Mouse (Mus musculus) left cerebral cortex, postnatal 36 days (tissue): Measurements from ENCODE around the gene Abcc4. TPM values are rescaled to one million over a fixed set of nuclear protein-coding genes. Genes with fewer than 3 reads are reported as not detected.
A peak's percentile ranks its signal among the peaks of the same experiment; 100 is the strongest.

Experiments used
- DNase-seq, 2 experiments: peaks; one replicate each; pipeline ENCODE4 v3.0.0; 2021 to 2022; ENCODE audit warnings: low spot score in 2 of 2, mixed read lengths in 1 of 2
- intact Hi-C: fragments of 180-260 bp; cut with DNase I; formaldehyde crosslinking; loops from one replicate; pipeline ENCODE4 v1.15.1; 2025
- total RNA-seq, 2 experiments: library from RNA; stranded (reverse); gene quantifications; 2 replicates each; pipeline ENCODE4 v1.2.3; 2021

Gene Abcc4
- 10 to 100 TPM in 1 of 2 experiments, 1 to 10 TPM in 1; 8.4 to 13.6 TPM for total RNA-seq

DNA sequence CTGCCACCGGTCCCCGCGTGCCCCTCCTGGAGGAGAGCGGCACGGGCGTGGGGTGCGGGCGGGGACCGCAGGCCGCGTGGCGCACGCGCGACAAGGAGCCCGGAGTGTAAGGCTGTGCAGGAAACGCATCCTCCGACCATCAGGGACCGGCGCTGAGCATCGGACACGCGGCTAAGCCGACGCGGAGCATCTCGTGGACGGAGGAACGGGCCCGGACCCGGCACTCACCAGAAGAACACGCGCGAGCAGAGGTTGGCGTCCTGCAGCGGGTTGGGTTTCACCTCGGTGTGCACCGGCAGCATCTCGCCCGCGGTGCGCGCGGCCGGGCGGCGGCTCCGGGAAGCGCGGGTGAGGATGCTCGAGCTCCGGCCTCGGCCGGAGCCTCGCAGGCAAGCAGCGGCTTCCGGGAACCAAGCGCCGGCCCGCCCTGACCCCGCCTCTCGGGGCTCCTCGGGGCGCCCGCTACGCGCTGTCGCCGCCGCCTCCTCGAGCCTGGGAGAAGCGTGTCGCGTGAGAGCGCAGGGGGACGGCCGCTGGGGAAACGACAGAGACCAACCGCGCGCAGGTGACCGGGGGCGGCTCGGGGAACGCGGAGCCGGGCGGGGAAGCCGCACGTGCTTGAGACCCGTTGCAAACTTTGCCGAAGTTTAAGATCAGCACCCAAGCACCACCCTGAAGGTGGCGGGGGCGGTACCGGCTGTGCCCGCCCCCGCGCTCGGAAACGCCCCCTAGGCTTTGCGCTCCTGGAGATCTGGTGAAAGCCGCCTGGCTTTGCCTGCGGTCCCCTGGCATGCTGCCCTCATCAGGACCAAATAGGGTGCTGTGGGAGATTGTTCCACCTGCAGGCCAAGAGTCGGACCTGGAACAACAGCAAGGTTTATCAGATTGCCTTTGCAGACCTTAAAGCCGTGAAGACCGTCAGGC is at the start of gene Abcc4:
Abcc4 (minus strand) TSS at position 412 of the 924 bp plus-strand sequence.
- intact Hi-C loops, result loop anchor here (5.0 kb wide), 1 partner anchor 61 kb away; no protein-coding TSS in a partner anchor
- peak; percentile 74 to 78 for DNase-seq

DNA sequence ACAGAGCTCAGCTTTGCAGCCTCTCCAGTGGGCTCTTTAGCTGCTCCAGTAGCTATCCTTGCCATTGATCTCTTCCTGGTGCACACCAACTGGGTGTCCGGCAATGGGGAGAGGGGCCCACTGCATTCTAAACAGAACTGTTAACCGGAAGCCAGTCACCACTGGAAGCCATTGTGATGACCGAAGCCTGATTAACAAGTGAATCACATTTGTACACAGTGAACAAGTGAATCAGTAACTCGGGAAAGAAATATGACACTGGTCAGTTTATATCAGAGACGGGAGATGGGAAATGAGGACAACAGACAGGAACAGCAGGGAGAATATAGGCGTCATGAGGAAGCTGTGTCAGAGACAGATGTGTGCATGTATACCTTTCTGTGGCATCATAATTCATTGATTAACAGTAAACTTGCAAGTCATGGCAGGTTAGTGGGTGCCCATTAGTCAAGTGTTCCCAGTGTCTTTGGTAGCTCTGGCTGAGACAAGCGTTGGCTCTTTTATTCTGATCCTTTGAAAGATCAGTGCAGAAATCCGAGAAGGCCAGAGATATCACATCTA is 45.3 kb upstream of the Abcc4 start:
- no peak for DNase-seq
- intact Hi-C loops, result no loop called here

DNA sequence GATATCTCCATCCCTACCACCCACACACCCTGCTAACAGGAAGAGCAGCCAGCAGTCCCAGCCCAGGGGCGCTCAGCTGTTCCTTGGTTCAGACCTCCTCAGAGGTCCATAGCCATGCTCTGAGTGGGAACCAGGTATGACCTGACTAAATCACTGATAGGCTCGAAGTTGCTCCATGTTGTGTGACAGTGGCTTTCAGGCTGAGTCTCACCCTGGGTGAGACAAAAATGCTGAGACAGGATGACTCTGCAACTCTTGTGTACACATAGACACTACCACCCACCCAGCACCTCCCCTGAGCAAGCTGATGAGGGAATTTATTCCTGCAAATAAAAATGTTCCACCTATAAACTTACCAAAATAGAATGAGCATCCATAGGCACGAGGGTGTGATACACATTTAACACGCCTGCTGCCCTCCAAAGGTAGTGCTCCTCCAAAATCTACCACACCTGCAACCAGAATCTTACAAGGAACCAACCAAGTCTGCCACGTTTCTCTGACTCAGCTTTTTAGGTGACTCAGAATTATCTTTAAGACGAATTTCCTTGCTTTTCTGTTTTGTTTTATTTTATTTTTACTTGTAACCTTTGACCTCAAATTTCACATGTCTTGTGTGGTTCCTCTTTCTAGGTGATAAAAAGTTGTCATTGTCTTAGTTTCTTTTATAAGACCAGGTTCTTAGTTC is 44.6 kb upstream of the Abcc4 start:
- peak; percentile 41 to 47 for DNase-seq
- intact Hi-C loops, result no loop called here

DNA sequence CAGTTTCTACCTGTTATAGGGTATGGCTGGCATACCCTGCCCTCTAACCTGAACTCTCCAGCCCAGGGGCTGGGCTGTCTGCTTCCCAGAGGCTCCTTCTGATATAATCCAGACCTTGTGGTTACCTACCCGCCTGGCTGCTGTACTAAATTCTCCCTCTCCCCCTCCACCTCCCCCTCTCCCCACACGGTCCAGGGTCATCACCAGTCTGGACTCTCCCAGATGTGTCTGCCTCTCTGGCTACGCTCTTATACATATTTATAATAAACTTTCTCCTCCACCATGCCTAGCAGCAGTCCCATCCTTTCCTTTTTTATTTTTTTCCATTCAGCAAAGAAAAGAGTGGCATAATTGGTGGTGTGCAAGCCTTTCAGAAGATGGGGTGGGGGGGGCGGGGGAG is 43.7 kb upstream of the Abcc4 start:
- intact Hi-C loops, result no loop called here
- DNase-seq, result no peak

DNA sequence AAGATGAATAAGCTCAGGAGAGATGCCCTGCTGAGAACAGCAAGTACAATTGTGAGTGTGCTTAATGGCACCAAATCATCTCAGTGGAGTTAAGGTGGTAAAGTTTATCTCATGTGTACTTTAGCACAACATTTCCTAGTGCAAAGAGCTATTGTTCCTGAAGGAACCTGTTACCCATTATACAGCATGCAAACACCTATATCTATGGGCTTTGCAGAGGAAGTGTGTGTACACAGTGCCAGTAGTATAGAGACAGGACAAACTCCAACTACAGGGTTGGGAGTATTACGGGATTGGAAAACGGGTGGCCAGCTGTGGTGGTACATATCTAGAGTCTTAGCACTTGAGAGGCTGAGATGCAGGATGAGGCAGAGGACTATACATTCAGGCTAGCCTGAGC is 43.0 kb upstream of the Abcc4 start:
- DNase-seq, result no peak
- intact Hi-C loops, result no loop called here

DNA sequence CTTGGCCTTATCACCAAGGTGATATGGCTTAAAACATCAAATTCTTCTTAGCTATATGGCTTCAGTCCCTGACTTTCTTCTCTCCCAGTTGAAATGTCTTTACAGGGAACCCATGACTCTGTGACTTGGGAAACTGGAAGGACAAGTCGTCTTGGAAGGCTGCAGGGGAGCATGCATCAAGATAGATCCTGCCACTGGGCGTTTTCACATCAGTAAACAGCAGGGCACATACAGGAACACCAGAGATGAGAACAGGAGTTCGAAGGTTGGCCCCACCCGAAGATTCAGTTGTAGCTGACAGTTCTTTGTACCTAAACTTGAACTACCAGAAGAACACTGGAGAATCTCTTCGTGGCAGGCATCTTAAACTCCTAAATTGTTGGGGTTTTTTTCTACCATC is 36.8 kb upstream of the Abcc4 start:
- DNase-seq, result no peak
- intact Hi-C loops, result no loop called here

DNA sequence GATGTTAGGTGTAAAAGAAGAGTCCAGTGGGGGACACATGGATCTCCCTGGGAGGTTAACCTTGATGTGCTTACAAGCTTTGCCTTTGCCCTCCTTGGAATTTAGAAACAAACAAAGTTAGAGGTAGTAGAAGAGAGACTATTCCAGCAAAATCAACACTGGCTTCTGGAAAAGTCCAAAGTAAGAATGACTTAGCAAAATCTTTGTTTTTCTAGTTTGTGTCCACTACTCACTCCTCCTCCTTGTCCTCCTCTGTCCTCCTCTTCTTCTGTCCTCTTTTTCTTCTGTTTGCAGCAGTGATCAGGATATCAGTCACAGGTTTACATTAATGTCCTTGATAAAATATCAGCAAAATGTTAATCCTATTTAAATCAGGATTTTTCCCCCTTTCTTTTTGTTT is 35.8 kb upstream of the Abcc4 start:
- no peak for DNase-seq
- intact Hi-C loops, result no loop called here

DNA sequence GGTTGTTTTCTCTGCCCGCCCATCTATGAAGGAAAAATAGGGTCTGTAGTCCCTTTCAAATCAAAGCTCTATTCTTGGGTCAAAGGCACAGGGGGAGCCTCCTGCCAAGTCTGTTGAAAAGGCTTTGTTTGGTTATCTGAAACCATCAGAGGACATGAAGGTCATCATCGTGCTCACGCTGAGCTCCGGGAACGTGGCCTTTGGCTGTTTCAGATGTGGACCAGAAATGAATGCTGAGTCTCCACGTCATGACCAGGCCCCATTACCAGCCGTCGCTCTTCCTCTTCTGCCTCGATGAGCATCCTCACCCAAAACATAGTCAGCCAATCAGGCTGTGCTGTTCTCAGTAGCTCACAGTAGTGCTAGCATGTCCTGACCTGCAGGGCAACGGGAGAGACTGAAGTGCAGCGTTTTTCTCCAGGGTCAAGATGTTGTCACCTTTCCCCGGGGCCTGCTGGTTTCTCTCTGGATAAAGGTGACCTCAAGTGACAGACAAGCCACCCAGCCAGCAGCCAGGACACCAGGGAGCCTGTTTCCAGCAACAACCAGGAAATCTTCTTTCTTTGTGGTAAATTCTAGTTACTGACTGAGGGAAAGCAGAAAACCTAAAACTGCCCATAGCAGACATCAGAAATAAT is 31.4 kb upstream of the Abcc4 start:
- intact Hi-C loops, result no loop called here
- DNase-seq, result no peak

DNA sequence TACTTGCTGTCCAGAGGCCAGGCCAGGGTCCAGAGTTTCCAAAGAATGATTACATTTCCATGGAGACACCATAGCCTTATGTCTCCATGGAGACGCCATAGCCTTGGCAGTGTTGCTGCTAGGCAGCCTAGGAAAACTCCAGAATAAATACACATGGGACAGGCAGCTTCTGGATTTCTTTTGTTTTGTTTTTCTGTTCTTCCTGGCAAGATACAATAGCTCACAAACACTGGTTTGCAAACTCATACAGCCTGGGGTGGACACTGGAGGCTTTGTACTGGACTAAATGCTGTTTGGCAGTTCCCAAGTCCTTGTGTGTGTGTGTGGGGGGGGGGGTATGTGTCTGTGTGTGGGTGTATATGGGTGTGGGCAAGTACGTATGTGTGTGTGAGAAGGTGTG is 29.1 kb upstream of the Abcc4 start:
- DNase-seq, result no peak
- intact Hi-C loops, result no loop called here

DNA sequence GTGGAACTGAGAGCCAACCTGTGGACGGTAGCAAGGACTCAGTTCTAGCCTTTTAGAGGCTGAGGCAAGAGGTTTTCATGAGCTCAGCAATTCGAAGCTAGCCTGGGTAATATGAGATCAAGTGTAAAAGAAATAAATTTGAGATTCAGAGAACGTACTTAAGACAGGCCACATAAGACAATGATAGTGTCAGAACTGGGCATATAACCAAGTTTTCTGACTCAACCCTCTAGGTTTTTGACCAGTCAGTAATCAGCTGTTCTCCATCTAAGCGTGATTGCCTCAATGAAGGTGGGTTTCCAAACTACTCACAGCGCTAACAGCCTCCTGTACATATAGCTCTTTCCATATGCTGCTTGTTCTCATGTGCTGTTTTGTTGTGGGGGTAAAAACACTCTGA is 27.1 kb upstream of the Abcc4 start:
- intact Hi-C loops, result no loop called here
- DNase-seq, result no peak

DNA sequence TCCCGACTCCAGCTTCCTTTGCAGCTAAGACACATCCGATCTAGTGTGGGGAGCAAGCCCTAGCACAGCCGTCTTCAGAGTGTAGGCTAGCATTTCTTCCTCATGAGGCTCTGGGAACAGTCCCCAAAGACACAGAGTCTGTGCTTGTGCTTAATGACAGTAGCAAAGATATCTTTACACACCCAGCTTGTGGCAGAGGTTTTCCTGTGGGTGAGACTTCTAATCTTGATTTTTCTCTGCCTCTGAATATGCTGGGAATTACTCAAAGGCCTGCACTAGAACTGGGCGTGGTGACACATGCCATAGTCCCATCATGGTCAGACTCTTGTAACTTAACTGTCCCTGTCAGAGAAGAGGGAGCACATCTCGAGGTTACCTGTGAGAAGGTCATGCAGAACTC is 24.6 kb upstream of the Abcc4 start:
- intact Hi-C loops, result no loop called here
- no peak for DNase-seq

DNA sequence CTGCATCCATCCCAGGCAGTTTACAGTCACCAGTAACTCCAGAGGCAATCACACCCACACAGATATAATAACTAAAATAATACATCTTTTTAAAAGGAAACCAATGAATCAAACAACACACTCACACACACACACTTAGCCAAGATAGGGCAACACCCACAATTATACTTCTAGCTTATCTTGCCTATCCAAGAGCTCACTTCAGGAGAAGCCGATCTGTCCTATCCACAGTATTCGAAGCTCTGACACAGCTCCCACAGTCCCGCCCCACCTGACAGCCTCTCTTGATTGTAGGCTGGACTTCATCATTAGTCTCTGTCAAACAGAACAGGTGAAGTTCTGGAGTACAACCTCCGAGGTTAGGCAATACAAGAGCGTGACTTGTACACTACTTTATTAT is 19.4 kb upstream of the Abcc4 start:
- no peak for DNase-seq
- intact Hi-C loops, result no loop called here

DNA sequence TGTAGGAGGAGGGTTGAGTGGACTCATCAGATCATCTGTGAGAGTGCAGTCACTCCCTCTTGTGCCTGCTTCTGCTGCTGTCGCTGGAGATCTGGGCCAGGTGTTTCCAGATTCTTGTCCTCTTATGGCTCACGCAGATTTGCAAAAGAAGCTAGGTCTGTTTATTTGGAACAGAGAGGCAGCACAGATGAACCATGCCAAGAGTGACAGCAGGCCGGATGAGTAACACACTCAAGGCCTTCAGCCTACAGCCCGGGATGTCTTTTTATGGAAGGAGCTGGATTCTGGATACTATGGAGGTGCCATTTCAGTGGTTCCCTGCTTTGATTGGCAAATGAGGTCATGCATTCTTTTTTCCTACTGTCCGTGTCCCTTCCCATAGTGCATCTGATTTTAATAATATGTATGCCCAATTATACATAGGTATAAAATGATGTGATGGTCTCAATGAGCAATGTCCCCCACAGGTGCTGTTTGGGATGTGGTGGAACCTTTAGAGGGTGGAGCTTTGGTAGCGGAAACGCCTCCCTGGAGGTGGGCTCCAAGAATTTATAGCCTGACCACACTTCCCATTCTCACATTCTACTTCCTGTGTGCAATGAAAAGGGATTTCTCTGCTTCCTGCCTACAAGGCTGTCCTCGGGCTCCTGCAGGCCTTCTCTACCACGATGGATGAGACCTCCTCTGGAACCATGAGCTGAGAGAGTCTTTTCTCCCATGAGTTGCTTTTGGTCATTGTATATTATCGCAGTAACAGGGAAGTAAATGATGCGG is 18.1 kb upstream of the Abcc4 start:
- intact Hi-C loops, result no loop called here
- DNase-seq, result peak in 1 of 2 experiments; percentile 12

DNA sequence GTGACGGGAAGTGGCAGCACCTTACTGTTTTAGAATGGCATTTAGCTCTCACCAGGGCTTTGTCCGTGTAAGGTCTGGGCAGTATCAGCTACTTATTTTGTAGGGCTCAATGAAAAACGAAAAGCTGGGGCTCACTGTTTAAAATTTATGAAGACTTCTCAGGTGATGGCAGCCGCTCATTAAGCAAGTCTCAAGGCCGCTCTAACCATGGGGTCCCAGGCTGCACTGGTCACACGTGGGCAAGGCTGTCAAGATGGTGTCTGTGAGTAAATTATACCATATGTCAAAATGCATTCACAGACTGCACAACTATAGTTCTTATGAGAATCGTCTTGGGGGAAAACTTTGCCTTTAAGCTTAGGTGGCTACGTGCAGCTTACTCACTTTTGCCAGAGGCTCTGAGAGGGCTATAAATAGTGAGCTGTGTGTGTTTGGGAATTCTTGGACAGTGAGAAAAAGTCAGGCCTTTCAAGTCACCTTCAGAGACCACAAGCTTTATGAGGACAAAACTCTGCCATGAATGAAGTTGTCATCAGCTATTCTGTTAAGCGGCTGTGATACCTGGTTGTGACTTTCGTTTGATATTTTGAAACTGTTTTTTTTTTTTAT is 13.7 kb upstream of the Abcc4 start:
- intact Hi-C loops, result no loop called here
- DNase-seq, result no peak

DNA sequence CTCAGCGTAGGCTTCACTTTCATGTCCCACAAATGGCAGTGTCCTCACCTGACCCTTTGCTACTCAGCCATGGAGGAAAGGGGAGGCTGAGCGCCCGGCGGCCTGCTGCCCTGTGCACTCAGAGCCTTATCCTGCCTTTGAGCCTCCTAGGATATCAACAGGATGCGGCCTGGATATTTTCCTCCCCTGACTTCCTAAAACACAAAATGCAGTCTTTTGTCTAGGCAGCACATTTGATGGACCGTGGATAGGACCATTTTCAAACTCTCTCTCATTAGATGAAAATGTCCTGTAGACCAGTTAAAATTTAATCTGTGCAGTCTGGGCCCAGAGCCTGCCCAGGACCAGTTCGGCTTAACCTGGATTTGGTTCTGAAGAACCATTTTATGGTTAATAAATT is 12.6 kb upstream of the Abcc4 start:
- intact Hi-C loops, result no loop called here

DNA sequence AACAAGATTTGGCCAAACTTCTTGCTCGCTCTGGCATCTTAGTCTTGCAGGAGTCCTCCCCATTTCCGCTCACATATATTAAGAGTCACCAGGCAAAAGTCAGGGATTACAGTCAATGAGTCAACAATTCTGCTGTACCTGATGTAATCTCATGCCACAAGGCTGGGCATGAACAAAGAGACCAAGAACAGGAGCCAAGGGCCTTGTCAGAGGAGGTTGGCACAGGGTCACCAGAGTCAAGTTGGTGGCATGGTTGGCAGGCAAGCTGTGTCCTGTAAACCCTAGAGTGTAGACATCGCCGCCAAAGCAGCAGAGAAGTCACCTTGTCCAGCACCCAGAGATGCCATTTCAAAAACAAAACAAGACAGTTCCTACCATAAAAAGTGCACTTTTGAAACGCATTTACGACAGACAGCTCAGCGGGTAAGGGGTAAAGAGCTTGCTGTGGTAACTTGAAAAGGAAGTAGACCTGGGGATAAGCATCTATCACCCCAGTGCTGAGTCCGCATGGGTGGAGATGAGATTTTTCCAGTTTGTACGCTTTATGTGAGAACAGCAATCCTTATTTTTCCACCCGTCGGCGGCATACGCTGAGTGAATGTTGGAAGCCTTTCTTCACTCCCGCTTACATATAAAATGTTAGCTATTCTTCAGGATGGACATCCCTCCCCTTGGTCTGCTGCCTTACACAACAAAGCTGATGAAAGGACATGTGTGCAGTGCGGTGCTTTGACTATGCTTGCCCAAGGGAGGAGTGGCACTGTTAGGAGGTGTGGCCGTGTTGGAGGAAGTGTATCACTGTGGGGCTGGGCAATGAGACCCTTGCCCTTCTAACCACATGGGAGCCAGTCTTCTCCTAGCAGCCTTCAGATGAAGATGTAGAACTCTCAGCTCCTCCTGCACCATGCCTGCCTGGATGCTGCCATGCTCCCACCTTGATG is 10.6 kb upstream of the Abcc4 start:
- no peak for DNase-seq
- intact Hi-C loops, result no loop called here

More for the DNA sequence above, 12.6 kb upstream of the Abcc4 start:
- no peak for DNase-seq

DNA sequence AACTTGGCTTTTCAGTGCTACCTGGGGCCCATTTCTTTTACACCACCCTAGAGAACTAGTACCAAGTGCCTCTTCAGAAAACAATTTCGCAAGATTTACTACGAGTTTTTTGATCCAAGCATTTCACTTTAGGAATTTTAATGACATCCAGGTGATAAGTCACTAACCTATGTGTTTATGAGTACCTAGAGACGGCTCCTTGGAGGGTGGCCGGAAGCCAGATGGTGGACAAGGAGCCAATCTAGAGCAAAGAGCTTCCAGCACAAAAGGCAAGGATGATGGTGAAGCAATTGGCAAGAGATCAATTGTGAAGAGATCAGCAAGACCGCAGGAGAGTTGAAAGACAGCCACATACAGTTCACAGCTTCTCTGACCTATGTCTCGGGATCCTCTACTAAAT is 8.7 kb upstream of the Abcc4 start:
- intact Hi-C loops, result no loop called here
- DNase-seq, result no peak

DNA sequence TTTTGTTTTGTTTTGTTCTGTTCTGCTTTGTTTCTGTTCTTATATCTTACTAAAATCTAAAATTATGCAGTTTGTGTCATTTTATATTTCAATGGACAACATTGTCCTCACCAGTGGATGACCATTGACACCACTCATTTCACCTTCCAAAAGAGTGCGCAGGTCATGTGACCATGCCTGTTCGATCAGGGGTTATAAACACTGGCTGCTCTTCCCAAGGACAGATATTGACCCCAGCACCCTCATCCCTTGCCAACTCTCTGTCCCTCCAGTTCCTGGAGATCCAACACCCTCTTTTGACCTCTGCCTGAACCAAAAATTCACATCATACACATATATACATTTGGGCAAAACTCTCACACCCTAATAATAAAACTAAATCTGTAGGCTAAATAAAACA is 8.3 kb upstream of the Abcc4 start:
- no peak for DNase-seq
- intact Hi-C loops, result no loop called here
